Mouse (Mus musculus): Measurements from ENCODE around the gene Jak3. TPM values are rescaled to one million over a fixed set of nuclear protein-coding genes. Genes with fewer than 3 reads are reported as not detected.
A peak's percentile ranks its signal among the peaks of the same experiment; 100 is the strongest.
"Not testable (repeated sequence)": the region's sequence is repeated elsewhere in the genome, so short reads cannot be mapped to it uniquely, and the experiment has no call there.

Jak3 gene
- polyA plus RNA-seq, 1 experiment = 68.0 TPM

DNA sequence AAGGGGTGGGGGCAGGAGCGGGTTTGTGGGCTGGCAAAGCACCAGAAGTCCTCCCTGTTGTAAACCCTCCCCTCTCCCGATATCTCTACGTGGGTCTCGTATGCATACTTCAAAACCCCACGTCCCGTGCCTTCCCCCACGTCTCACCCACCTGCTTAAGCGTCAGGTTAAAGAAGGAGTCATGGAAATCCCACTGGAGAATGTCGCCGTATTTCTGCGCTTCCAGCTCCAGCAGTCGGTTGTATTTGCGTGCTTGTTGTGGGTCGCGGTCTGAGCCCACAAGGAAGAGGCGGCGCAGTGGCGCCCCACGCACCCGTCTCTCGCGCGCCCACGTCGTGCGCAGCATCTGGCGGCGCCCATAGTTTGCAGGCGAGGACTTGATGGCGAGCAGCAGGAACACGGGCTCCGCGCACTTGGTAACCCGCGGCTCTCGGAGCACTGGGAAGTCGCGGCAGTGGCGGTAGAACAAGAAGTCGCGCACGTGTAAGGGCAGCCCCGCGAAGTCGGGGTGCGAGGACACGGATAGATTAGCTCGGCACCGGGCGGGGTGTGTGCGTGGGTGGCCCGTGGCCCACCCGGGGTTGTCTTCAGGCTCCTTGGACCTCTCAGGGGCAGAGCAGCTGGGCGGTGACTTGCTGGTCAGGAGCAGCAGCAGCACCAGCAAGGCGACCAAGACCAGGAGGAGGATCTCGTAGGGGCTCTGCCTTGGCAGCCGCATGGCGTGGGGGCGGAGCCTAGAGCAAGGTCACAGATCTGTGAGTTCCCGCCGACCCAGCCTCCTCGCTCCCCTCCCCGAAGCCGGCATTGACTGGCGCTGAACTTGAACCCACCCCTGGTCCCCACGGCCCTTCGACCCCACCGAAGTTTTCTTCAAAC, 17.3 kb downstream of the Jak3 start:
- no peaks in the 10 kb centered on the region for H3K36me3 ChIP-seq (ENCODE audit: control insufficient read depth, insufficient read depth, low read length)
- TF ChIP-seq CTCF (IDR thresholded peaks at IDR 0.05; ENCODE audit: borderline replicate concordance, control insufficient read depth, extremely low read depth, insufficient read depth, low read length, poor library complexity) (no peak), POLR2A (IDR thresholded peaks at IDR 0.05; ENCODE audit: control insufficient read depth, extremely low read depth, insufficient read depth, low read length, poor library complexity) (no peak)
- DNase-seq = no peak
- H3K27ac ChIP-seq (ENCODE audit: control insufficient read depth, insufficient read depth, low read length) = no peak overlapping the region
- H3K4me1 ChIP-seq (replicated peaks; ENCODE audit: control insufficient read depth, insufficient read depth, low read length) = peaks cover 14% of the 10 kb centered on the region
- H3K27me3 ChIP-seq (ENCODE audit: control insufficient read depth, insufficient read depth, low read length) = peaks cover 15% of the 10 kb centered on the region
- peak overlapping the region; percentile 46 for H3K4me3 ChIP-seq (ENCODE audit: control insufficient read depth, insufficient read depth, low read length)
- 10% methylated on average over 68 of the region's 68 CpGs for WGBS

GRCm38 (mm10) chr8:71695456-71695855, 19.4 kb downstream of the Jak3 start:
- not testable (repeated sequence) for DNase-seq
- peak; percentile 60; the same call in 1 of the 2 replicates for TF ChIP-seq CTCF (IDR thresholded peaks at IDR 0.05; ENCODE audit: borderline replicate concordance, control insufficient read depth, extremely low read depth, insufficient read depth, low read length, poor library complexity)
- WGBS = 78% methylated on average over 12 of the region's 12 CpGs

DNA sequence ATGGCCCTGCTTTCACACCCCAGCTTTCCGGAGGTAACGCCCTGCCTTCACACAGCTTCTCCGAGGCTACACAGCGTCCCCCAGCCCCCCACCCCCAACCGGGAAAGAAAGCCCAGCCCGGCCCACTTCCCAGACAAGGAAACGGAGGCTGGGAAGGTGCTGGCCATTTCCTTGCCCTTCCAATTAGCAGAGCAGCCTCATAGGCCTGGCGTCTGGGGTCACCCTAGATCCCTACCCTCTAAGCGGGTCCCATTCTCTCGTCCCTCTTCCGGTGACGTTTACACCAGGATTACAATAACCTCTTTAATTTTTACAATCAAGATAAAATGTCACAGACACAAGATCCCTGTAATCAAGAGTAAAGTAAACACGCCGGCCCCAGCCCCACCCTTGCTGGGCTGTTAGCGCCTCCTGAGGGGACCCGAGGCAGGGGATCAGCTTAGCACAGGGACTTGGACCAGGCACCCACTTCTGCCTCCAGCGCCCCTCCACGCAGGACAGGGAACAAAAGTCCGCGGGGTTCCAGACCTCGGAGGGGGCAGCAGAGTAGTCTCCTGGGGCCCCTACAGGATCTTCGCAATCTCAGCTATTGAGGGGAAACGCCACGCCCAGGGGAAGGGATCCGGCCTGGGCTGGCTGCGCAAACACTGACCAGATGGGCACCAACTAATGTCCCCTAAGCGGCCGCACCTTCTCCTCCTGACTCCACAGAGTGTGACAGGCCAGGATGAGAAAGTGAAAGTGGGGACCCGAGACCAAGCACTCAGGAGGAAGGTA, 24.6 kb downstream of the Jak3 start:
- no peak for DNase-seq
- WGBS = 33% methylated on average over 29 of the region's 29 CpGs
- Histone ChIP-seq H3K4me3 (ENCODE audit: control insufficient read depth, insufficient read depth, low read length) (peak overlapping the region; percentile 42), H3K4me1 (replicated peaks; ENCODE audit: control insufficient read depth, insufficient read depth, low read length) (peaks cover 10% of the 10 kb centered on the region), H3K27me3 (ENCODE audit: control insufficient read depth, insufficient read depth, low read length) (no peaks in the 10 kb centered on the region), H3K27ac (ENCODE audit: control insufficient read depth, insufficient read depth, low read length) (no peak overlapping the region), H3K36me3 (ENCODE audit: control insufficient read depth, insufficient read depth, low read length) (no peaks in the 10 kb centered on the region)
- TF ChIP-seq CTCF (IDR thresholded peaks at IDR 0.05; ENCODE audit: borderline replicate concordance, control insufficient read depth, extremely low read depth, insufficient read depth, low read length, poor library complexity) = no peak
- no peak for TF ChIP-seq POLR2A (IDR thresholded peaks at IDR 0.05; ENCODE audit: control insufficient read depth, extremely low read depth, insufficient read depth, low read length, poor library complexity)

More at GRCm38 (mm10) chr8:71695456-71695855, 19.4 kb downstream of the Jak3 start:
- not testable (repeated sequence) for H3K4me3 ChIP-seq (ENCODE audit: control insufficient read depth, insufficient read depth, low read length); H3K36me3 ChIP-seq (ENCODE audit: control insufficient read depth, insufficient read depth, low read length); H3K27ac ChIP-seq (ENCODE audit: control insufficient read depth, insufficient read depth, low read length)
- H3K4me1 ChIP-seq (replicated peaks; ENCODE audit: control insufficient read depth, insufficient read depth, low read length) = peaks cover 14% of the 10 kb centered on the region
- peaks cover 15% of the 10 kb centered on the region for H3K27me3 ChIP-seq (ENCODE audit: control insufficient read depth, insufficient read depth, low read length)

- H3K36me3 ChIP-seq (ENCODE audit: control insufficient read depth, insufficient read depth, low read length) = no peaks in the 10 kb centered on the region
- no peak within 1 kb of the TSS for H3K27ac ChIP-seq (ENCODE audit: control insufficient read depth, insufficient read depth, low read length)
- peak within 1 kb of the TSS; percentile 42 for H3K4me3 ChIP-seq (ENCODE audit: control insufficient read depth, insufficient read depth, low read length)
- no peak for DNase-seq
- WGBS = 6% methylated on average over 33 of the region's 34 CpGs
- TF ChIP-seq POLR2A (IDR thresholded peaks at IDR 0.05; ENCODE audit: control insufficient read depth, extremely low read depth, insufficient read depth, low read length, poor library complexity) = no peak
- TF ChIP-seq CTCF (IDR thresholded peaks at IDR 0.05; ENCODE audit: borderline replicate concordance, control insufficient read depth, extremely low read depth, insufficient read depth, low read length, poor library complexity) = no peak
- H3K4me1 ChIP-seq (replicated peaks; ENCODE audit: control insufficient read depth, insufficient read depth, low read length) = peaks cover 10% of the 10 kb centered on the region
- no peaks in the 10 kb centered on the region for H3K27me3 ChIP-seq (ENCODE audit: control insufficient read depth, insufficient read depth, low read length)
Observed at GRCm38 (mm10) chr8:71701414-71702086, 25.5 kb downstream of the Jak3 start, which contains the start of gene B3gnt3. Gene B3gnt3 (minus strand): TSS chr8:71701789.

GRCm38 (mm10) chr8:71702087-71702432, 26.0 kb downstream of the Jak3 start:
- Histone ChIP-seq H3K27me3 (ENCODE audit: control insufficient read depth, insufficient read depth, low read length) (no peaks in the 10 kb centered on the region), H3K4me3 (ENCODE audit: control insufficient read depth, insufficient read depth, low read length) (no peak overlapping the region), H3K36me3 (ENCODE audit: control insufficient read depth, insufficient read depth, low read length) (no peaks in the 10 kb centered on the region), H3K4me1 (replicated peaks; ENCODE audit: control insufficient read depth, insufficient read depth, low read length) (peaks cover 10% of the 10 kb centered on the region), H3K27ac (ENCODE audit: control insufficient read depth, insufficient read depth, low read length) (no peak overlapping the region)
- DNase-seq = no peak
- 15% methylated on average over 4 of the region's 4 CpGs for WGBS
- TF ChIP-seq CTCF (IDR thresholded peaks at IDR 0.05; ENCODE audit: borderline replicate concordance, control insufficient read depth, extremely low read depth, insufficient read depth, low read length, poor library complexity) (no peak), POLR2A (IDR thresholded peaks at IDR 0.05; ENCODE audit: control insufficient read depth, extremely low read depth, insufficient read depth, low read length, poor library complexity) (no peak)

- Histone ChIP-seq H3K27ac (ENCODE audit: control insufficient read depth, insufficient read depth, low read length) (no peak overlapping the region), H3K4me3 (ENCODE audit: control insufficient read depth, insufficient read depth, low read length) (no peak overlapping the region), H3K4me1 (replicated peaks; ENCODE audit: control insufficient read depth, insufficient read depth, low read length) (peaks cover 10% of the 10 kb centered on the region), H3K27me3 (ENCODE audit: control insufficient read depth, insufficient read depth, low read length) (no peaks in the 10 kb centered on the region), H3K36me3 (ENCODE audit: control insufficient read depth, insufficient read depth, low read length) (peaks cover 6% of the 10 kb centered on the region; the same call in 1 of the 2 replicates)
- no peak for TF ChIP-seq CTCF (IDR thresholded peaks at IDR 0.05; ENCODE audit: borderline replicate concordance, control insufficient read depth, extremely low read depth, insufficient read depth, low read length, poor library complexity)
- TF ChIP-seq POLR2A (IDR thresholded peaks at IDR 0.05; ENCODE audit: control insufficient read depth, extremely low read depth, insufficient read depth, low read length, poor library complexity) = no peak
- no peak for DNase-seq
- 75% methylated on average over 3 of the region's 3 CpGs for WGBS
Observed at GRCm38 (mm10) chr8:71702923-71703322, 26.8 kb downstream of the Jak3 start.

DNA sequence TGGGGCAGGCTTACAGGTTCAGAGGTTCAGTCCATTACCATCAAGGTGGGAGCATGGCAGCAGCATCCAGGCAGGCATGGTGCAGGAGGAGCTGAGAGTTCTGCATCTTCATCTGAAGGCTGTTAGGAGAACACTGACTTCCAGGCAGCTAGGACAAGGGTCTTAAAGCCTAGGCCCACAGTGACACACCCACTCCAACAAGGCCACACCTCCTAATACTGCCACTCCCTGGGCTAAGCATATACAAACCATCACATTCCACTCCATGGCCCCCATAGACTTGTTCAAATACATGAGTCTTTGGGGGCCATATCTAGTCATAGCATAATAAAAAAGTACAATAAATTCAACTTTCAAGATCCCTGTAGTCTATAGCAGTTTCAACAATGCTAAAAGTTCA, 27.3 kb downstream of the Jak3 start:
- H3K27ac ChIP-seq (ENCODE audit: control insufficient read depth, insufficient read depth, low read length) = not testable (repeated sequence)

More for the DNA sequence above, 27.3 kb downstream of the Jak3 start:
- H3K27me3 ChIP-seq (ENCODE audit: control insufficient read depth, insufficient read depth, low read length); H3K36me3 ChIP-seq (ENCODE audit: control insufficient read depth, insufficient read depth, low read length); DNase-seq; H3K4me3 ChIP-seq (ENCODE audit: control insufficient read depth, insufficient read depth, low read length): not testable (repeated sequence)
- peaks cover 10% of the 10 kb centered on the region for H3K4me1 ChIP-seq (replicated peaks; ENCODE audit: control insufficient read depth, insufficient read depth, low read length)
